Mouse (Mus musculus) kidney, adult 2 months (tissue): Measurements from ENCODE around the gene Zfp704. TPM values are rescaled to one million over a fixed set of nuclear protein-coding genes. Genes with fewer than 3 reads are reported as not detected.
A peak's percentile ranks its signal among the peaks of the same experiment; 100 is the strongest.

Source experiments
- DNase-seq: peaks from one replicate; pipeline ENCODE4 v3.0.0; 2021
- H3K27ac ChIP-seq: fragments of 200-500 bp; 2 replicates; pipeline ENCODE4 v1.5.1; 2012; ENCODE audit warnings: low read depth, low read length, control low read depth, inconsistent platforms; ENCODE audit not compliant: insufficient read depth
- H3K27me3 ChIP-seq: fragments of 200-500 bp; replicated peaks from 2 replicates; pipeline ENCODE4 v1.6.1; 2012; ENCODE audit warnings: mild to moderate bottlenecking, moderate library complexity, low read length, inconsistent platforms; ENCODE audit not compliant: control insufficient read depth, insufficient read depth
- H3K36me3 ChIP-seq: fragments of 200-500 bp; 2 replicates; pipeline ENCODE4 v1.6.1; 2012; ENCODE audit warnings: mild to moderate bottlenecking, moderate library complexity, low read length, inconsistent platforms; ENCODE audit not compliant: control insufficient read depth, insufficient read depth
- H3K4me1 ChIP-seq: fragments of 200-500 bp; 2 replicates; pipeline ENCODE4 v1.6.1; 2011; ENCODE audit warnings: low read length; ENCODE audit not compliant: control insufficient read depth, insufficient read depth
- H3K4me3 ChIP-seq: fragments of 200-500 bp; 2 replicates; pipeline ENCODE4 v1.5.1; 2011; ENCODE audit warnings: mild to moderate bottlenecking, low read depth, low read length, control low read depth; ENCODE audit not compliant: insufficient read depth
- CTCF ChIP-seq: fragments of 200-500 bp; conservative IDR thresholded peaks from 2 replicates; pipeline ENCODE4 v1.5.1; 2011; ENCODE audit warnings: low read depth, mild to moderate bottlenecking, control low read depth, low read length, moderate library complexity, mixed read lengths; ENCODE audit not compliant: insufficient read depth, insufficient read length
- POLR2A ChIP-seq: fragments of 200-500 bp; IDR thresholded peaks from one replicate; pipeline ENCODE4 v1.6.1; 2011; ENCODE audit warnings: low read depth, low read length, control low read depth
- WGBS: fragments of 180-500 bp; shearing (Covaris S2); methylation state at CpG from one replicate; pipeline ENCODE4 v1.1.7; 2018; 5-methylcytosine and 5-hydroxymethylcytosine counted together
- polyA plus RNA-seq: library from polyadenylated mRNA; depleted of rRNA; stranded (reverse); fragments of >200 nt; gene quantifications from 2 replicates; pipeline ENCODE4 v1.2.3, GENCODE M21; 2012

Zfp704 gene
- polyA plus RNA-seq, 1 experiment = 11.3 TPM

GRCm38 (mm10) chr3:9518936-9519335 is 90.9 kb downstream of the Zfp704 start:
- no peak for DNase-seq
- no peaks in the 10 kb centered on the region for H3K27me3 ChIP-seq
- TF ChIP-seq CTCF = no peak
- H3K4me1 ChIP-seq = peaks cover 36% of the 10 kb centered on the region
- H3K4me3 ChIP-seq = no peak overlapping the region
- no peaks in the 10 kb centered on the region for H3K36me3 ChIP-seq
- H3K27ac ChIP-seq = no peak overlapping the region
- WGBS = 97% methylated on average over 7 of the region's 7 CpGs

- WGBS = 81% methylated on average over 7 of the region's 8 CpGs
- Histone ChIP-seq H3K27me3 (no peaks in the 10 kb centered on the region), H3K36me3 (no peaks in the 10 kb centered on the region), H3K4me1 (peaks cover 13% of the 10 kb centered on the region), H3K4me3 (no peak overlapping the region), H3K27ac (no peak overlapping the region)
- TF ChIP-seq POLR2A = no peak
- no peak for TF ChIP-seq CTCF
- no peak for DNase-seq
Measured at GRCm38 (mm10) chr3:9516119-9516855, 93.6 kb downstream of the Zfp704 start.

- Histone ChIP-seq H3K36me3 (no peaks in the 10 kb centered on the region), H3K4me3 (no peak overlapping the region), H3K4me1 (peaks cover 8% of the 10 kb centered on the region; the same call in 1 of the 2 replicates), H3K27ac (no peak overlapping the region), H3K27me3 (no peaks in the 10 kb centered on the region)
- TF ChIP-seq POLR2A (no peak), CTCF (no peak)
- 69% methylated on average over 8 of the region's 8 CpGs for WGBS
- DNase-seq = no peak
Measured at GRCm38 (mm10) chr3:9515527-9515926, 94.4 kb downstream of the Zfp704 start.

GRCm38 (mm10) chr3:9513703-9514110 is 96.2 kb downstream of the Zfp704 start:
- TF ChIP-seq CTCF (no peak), POLR2A (no peak)
- no peaks in the 10 kb centered on the region for H3K27me3 ChIP-seq
- WGBS = 54% methylated on average over 7 of the region's 7 CpGs
- no peaks in the 10 kb centered on the region; the same call in 1 of the 2 replicates for H3K4me1 ChIP-seq
- DNase-seq = peak; percentile 34
- no peak overlapping the region for H3K27ac ChIP-seq
- no peak overlapping the region for H3K4me3 ChIP-seq
- no peaks in the 10 kb centered on the region for H3K36me3 ChIP-seq

GRCm38 (mm10) chr3:9512199-9512598 is 97.7 kb downstream of the Zfp704 start:
- no peaks in the 10 kb centered on the region for H3K36me3 ChIP-seq
- no peak overlapping the region for H3K27ac ChIP-seq
- H3K4me1 ChIP-seq = no peaks in the 10 kb centered on the region; the same call in 1 of the 2 replicates
- TF ChIP-seq POLR2A = no peak
- TF ChIP-seq CTCF = no peak
- no peaks in the 10 kb centered on the region for H3K27me3 ChIP-seq
- 98% methylated on average over 10 of the region's 10 CpGs for WGBS
- H3K4me3 ChIP-seq = no peak overlapping the region
- no peak for DNase-seq

- Histone ChIP-seq H3K27ac (no peak overlapping the region), H3K27me3 (no peaks in the 10 kb centered on the region), H3K36me3 (no peaks in the 10 kb centered on the region), H3K4me1 (no peaks in the 10 kb centered on the region), H3K4me3 (no peak overlapping the region)
- WGBS = 61% methylated on average over 6 of the region's 6 CpGs
- no peak for DNase-seq
- no peak for TF ChIP-seq CTCF
- TF ChIP-seq POLR2A = no peak
Measured at GRCm38 (mm10) chr3:9505692-9506211, 104.1 kb downstream of the Zfp704 start.

GRCm38 (mm10) chr3:9504371-9504770 is 105.5 kb downstream of the Zfp704 start:
- no peaks in the 10 kb centered on the region for H3K36me3 ChIP-seq
- no peak overlapping the region for H3K4me3 ChIP-seq
- H3K27me3 ChIP-seq = no peaks in the 10 kb centered on the region
- DNase-seq = no peak
- H3K27ac ChIP-seq = no peak overlapping the region
- TF ChIP-seq POLR2A (no peak), CTCF (no peak)
- WGBS = 94% methylated on average over 4 of the region's 4 CpGs
- H3K4me1 ChIP-seq = no peaks in the 10 kb centered on the region
